Mouse (Mus musculus) bone marrow, adult 2 months (tissue): ENCODE data around the gene Klhl40.

Source experiments
- CTCF ChIP-seq: fragments of 200-500 bp; IDR thresholded peaks from 2 replicates; pipeline ENCODE4 v1.5.1; 2011; ENCODE audit warnings: low read length, control low read depth; ENCODE audit not compliant: control insufficient read depth, insufficient read depth
- POLR2A ChIP-seq: fragments of 200-500 bp; IDR thresholded peaks from 2 replicates; pipeline ENCODE4 v1.6.1; 2011; ENCODE audit warnings: low read depth, mild to moderate bottlenecking, control low read depth, low read length, borderline replicate concordance; ENCODE audit not compliant: control insufficient read depth

DNA sequence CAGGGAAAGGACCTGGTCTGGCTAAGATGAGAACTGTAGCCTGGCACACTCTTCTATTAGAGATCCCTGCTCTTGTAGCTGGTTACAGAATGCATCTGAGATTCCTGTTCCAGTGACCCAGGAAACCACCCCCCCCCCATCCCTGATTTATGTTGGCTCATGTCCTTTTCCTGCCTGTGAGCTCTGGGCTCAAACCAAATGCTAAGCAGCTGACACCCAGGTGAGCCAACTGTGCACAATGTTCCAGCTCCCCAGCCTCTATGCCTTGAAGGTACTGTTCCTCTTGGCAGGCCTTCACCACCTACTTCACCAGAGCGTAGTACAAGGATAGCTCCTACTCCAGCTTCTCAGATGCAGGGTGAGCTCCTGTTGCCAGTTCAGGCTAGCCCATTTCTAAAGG, 45.6 kb downstream of the Klhl40 start:
- TF ChIP-seq CTCF (no peak), POLR2A (no peak)
